Mouse (Mus musculus) hematopoietic stem cell, adult 5-6 weeks (primary cell): ENCODE measurements around the gene Klhl28. TPM values are rescaled to one million over a fixed set of nuclear protein-coding genes. Genes with fewer than 3 reads are reported as not detected.

Source experiments
- ATAC-seq, 2 experiments: fragments of 125-278 bp in 1 of 2; replicated peaks in 1 of 2; 2 replicates each; pipeline ENCODE4 v1.8.0; 2016 to 2017; ENCODE audit warnings: inconsistent platforms in 2 of 2, mild to moderate bottlenecking in 2 of 2, moderate number of reproducible peaks in 2 of 2, low read depth in 1 of 2, moderate TSS enrichment in 1 of 2; ENCODE audit not compliant: low FRiP score in 2 of 2, poor library complexity in 2 of 2, severe bottlenecking in 2 of 2, insufficient read depth in 1 of 2, low TSS enrichment in 1 of 2
- total RNA-seq: library from RNA; stranded (forward); fragments of 172-1452, 232-1000 nt; gene quantifications from 2 replicates; pipeline ENCODE4 v1.2.3, GENCODE M21; 2017

Gene Klhl28
- total RNA-seq, 1 experiment from 2014 or later, result 14.5 TPM

GRCm38 (mm10) chr12:64902506-64902905 is 62.8 kb downstream of the Klhl28 start:
- ATAC-seq, result no peak

- ATAC-seq, result peak; percentile 73 to 77; a peak in 3 of 4 replicates
These were observed 68.1 kb downstream of the Klhl28 start for GRCm38 (mm10) chr12:64897060-64897730.

Other genes with a start within 250 kb of the Klhl28 start
- gene Gm527, start 47.6 kb downstream of the Klhl28 start, total RNA-seq, result 7.2 and 13.3 TPM in 2 replicates
- 49.7 and 54.5 TPM in 2 replicates for gene Togaram1, start 270 bp upstream of the Klhl28 start, total RNA-seq
- gene Prpf39, start 70.8 kb upstream of the Klhl28 start, total RNA-seq, result 139 and 147 TPM in 2 replicates
- 333 and 397 TPM in 2 replicates for gene Fkbp3, start 108.5 kb upstream of the Klhl28 start, total RNA-seq
- 11.5 and 36.2 TPM in 2 replicates for gene Fancm, start 110.1 kb upstream of the Klhl28 start, total RNA-seq
- gene Mis18bp1, start 207.1 kb upstream of the Klhl28 start, total RNA-seq, result 60.4 and 61.8 TPM in 2 replicates